Mouse (Mus musculus): ENCODE measurements at regions not wholly inside any gene's neighbourhood (a gene's known extent, or its start where the extent isn't known, plus 50 kb on each side); places are given as distances from the start of the nearest gene placed in this dataset.
"Not testable (repeated sequence)": the region's sequence is repeated elsewhere in the genome, so short reads cannot be mapped to it uniquely, and the experiment has no call there.

DNA sequence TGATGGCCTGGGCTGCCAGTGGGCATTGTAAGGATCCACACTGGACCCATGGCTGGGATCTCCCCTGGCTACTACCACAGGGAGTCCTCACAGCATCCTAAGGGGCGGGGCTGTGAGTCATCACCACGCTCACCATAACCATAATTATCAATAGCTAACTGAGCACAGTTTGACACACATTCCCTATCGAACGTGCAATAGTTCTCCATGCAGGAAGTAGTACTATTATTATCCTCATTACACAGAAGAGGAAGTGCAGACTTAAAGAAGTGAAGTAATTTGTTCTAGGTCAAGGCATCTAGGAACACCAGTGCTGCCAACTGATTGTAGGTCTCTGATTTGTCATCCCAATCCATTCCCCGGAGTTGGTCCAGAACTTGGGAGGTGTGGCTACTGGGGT, 84.1 kb upstream of the Trim2 start:
- peak; percentile 40; the same call in 1 of the 2 replicates for ATAC-seq
- no peak overlapping the region for H3K9ac ChIP-seq (ENCODE audit: low read depth, low read length)
- H3K4me2 ChIP-seq (ENCODE audit: low read depth, low read length), result no peak overlapping the region
- H3K36me3 ChIP-seq (ENCODE audit: control insufficient read depth, insufficient read depth, low read length), result no peaks in the 10 kb centered on the region
- H3K4me3 ChIP-seq (ENCODE audit: low read length), result no peak overlapping the region
- no peaks in the 10 kb centered on the region for H3K4me1 ChIP-seq (ENCODE audit: control insufficient read depth, insufficient read depth, low read length)
- no peaks in the 10 kb centered on the region for H3K9me3 ChIP-seq (ENCODE audit: control insufficient read depth, low read length)
- H3K27me3 ChIP-seq (replicated peaks; ENCODE audit: control insufficient read depth, insufficient read depth, low read length), result no peaks in the 10 kb centered on the region
- 73% methylated on average over 5 of the region's 5 CpGs for WGBS
- H3K27ac ChIP-seq (ENCODE audit: low read length), result no peak overlapping the region

DNA sequence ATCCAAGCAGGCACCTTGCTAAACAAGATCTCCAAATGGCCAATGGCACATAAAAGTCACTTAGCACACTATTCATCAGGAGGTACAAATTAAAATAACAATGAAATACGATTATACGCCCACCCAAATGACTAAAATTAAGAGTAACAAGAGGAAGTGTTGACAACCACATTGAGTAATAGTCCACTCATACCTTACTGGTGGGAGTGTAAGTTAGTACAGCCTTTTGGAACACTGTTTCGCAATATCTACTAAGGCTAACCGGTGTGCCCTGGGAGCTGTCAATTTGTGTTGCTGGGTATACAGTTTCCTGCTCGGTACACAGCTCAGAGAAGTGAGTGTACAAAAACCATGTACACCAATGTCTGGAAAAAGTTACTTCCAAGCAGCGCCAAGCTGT, 81.8 kb upstream of the Trim2 start:
- Histone ChIP-seq H3K4me2 (ENCODE audit: low read depth, low read length) (no peak overlapping the region), H3K9me3 (ENCODE audit: control insufficient read depth, low read length) (no peaks in the 10 kb centered on the region), H3K36me3 (ENCODE audit: control insufficient read depth, insufficient read depth, low read length) (no peaks in the 10 kb centered on the region), H3K9ac (ENCODE audit: low read depth, low read length) (no peak overlapping the region), H3K27me3 (replicated peaks; ENCODE audit: control insufficient read depth, insufficient read depth, low read length) (no peaks in the 10 kb centered on the region), H3K27ac (ENCODE audit: low read length) (no peak overlapping the region), H3K4me3 (ENCODE audit: low read length) (no peak overlapping the region), H3K4me1 (ENCODE audit: control insufficient read depth, insufficient read depth, low read length) (no peaks in the 10 kb centered on the region)
- 84% methylated on average over 6 of the region's 6 CpGs for WGBS
- no peak for ATAC-seq

DNA sequence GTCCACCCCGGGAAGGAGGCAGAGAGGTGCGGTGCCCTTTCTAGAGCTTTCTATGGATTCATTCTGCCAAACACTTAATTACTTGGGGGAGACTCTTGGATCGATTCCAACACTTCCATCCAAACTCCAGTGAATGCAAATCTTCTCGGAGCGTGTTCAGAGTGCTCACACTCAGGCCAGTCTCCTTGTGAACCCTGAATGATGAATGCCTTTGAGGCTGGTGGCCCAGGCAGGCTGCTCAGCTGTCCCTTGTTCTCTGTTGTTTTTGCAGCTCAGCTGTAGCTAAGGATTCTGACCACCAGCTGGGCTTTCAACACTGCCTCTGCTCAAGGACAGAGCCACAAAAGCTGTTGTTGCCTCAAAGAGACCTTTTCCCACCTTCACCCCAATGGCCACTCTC, 79.0 kb upstream of the Trim2 start:
- no peak for ATAC-seq

DNA sequence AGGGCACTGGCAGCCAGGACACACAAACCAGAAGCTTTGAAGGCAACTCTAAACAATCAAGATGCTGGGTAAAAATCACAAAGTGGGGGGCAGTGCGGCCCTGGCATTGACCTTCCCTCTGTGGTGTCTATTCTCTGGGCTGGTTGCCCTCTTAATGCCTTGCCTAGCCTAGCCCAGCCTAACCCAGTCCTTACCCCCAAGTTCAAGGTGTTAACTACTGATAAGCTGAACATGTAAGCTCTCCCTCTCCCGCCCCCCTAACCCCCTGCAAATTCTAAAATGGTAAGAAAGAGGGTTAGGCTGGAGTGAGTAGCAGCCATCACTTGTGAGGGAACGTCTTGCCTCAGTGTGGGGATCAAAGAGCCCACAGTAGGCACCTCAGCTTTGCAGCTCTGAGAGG, 76.9 kb upstream of the Trim2 start:
- H3K27ac ChIP-seq (ENCODE audit: low read length), result no peak overlapping the region
- ATAC-seq, result no peak
- 70% methylated on average over 3 of the region's 3 CpGs for WGBS
- H3K9me3 ChIP-seq (ENCODE audit: control insufficient read depth, low read length), result no peaks in the 10 kb centered on the region
- no peak overlapping the region for H3K9ac ChIP-seq (ENCODE audit: low read depth, low read length)
- no peaks in the 10 kb centered on the region for H3K4me1 ChIP-seq (ENCODE audit: control insufficient read depth, insufficient read depth, low read length)
- no peak overlapping the region for H3K4me2 ChIP-seq (ENCODE audit: low read depth, low read length)
- H3K4me3 ChIP-seq (ENCODE audit: low read length), result no peak overlapping the region
- H3K27me3 ChIP-seq (replicated peaks; ENCODE audit: control insufficient read depth, insufficient read depth, low read length), result 0 out of 2 replicates have a peak, but pooled peaks cover 2% of the 10 kb centered on the region
- H3K36me3 ChIP-seq (ENCODE audit: control insufficient read depth, insufficient read depth, low read length), result no peaks in the 10 kb centered on the region

More for the DNA sequence above, 79.0 kb upstream of the Trim2 start:
- Histone ChIP-seq H3K4me2 (ENCODE audit: low read depth, low read length) (no peak overlapping the region), H3K9me3 (ENCODE audit: control insufficient read depth, low read length) (no peaks in the 10 kb centered on the region), H3K36me3 (ENCODE audit: control insufficient read depth, insufficient read depth, low read length) (no peaks in the 10 kb centered on the region), H3K27me3 (replicated peaks; ENCODE audit: control insufficient read depth, insufficient read depth, low read length) (0 out of 2 replicates have a peak, but pooled peaks cover 2% of the 10 kb centered on the region), H3K9ac (ENCODE audit: low read depth, low read length) (no peak overlapping the region), H3K4me1 (ENCODE audit: control insufficient read depth, insufficient read depth, low read length) (no peaks in the 10 kb centered on the region), H3K4me3 (ENCODE audit: low read length) (no peak overlapping the region), H3K27ac (ENCODE audit: low read length) (no peak overlapping the region)
- 63% methylated on average over 5 of the region's 5 CpGs for WGBS

DNA sequence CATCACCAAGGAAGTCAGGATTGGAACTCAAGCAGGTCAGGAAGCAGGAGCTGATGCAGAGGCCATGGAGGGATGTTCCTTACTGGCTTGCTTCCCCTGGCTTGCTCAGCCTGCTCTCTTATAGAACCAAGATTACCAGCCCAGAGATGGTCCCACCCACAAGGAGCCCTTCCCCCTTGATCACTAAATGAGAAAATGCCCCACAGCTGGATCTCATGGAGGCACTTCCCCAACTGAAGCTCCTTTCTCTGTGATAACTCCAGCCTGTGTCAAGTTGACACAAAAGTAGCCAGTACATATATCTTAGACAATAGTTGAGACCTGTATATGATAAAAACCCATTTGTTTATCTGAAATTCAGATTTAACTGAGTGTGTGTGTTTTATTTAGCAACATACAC, 76.4 kb upstream of the Trim2 start:
- H3K4me3 ChIP-seq (ENCODE audit: low read length); ATAC-seq; H3K27me3 ChIP-seq (replicated peaks; ENCODE audit: control insufficient read depth, insufficient read depth, low read length); H3K4me1 ChIP-seq (ENCODE audit: control insufficient read depth, insufficient read depth, low read length); H3K9me3 ChIP-seq (ENCODE audit: control insufficient read depth, low read length); H3K4me2 ChIP-seq (ENCODE audit: low read depth, low read length); H3K9ac ChIP-seq (ENCODE audit: low read depth, low read length); H3K27ac ChIP-seq (ENCODE audit: low read length); H3K36me3 ChIP-seq (ENCODE audit: control insufficient read depth, insufficient read depth, low read length): not testable (repeated sequence)

DNA sequence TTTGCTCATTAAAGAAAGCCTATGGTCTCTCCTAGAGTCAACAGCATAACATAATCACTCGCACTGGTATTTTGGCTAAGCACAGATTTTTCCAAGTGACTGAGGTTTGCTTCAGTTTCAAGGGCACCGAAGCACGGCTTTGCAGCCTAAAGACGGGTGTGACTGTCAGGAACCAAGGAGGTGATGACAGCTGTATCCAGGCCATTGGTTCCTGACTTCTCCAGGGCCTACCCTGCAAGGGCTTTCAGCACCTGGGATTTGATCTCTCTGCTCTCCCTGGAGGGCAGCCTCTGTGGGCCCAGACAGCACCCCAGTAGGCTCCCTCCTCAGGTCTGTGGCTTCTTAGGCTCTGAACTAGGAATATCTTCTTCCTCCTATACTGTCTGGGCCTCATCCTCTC, 75.3 kb upstream of the Trim2 start:
- Histone ChIP-seq H3K9ac (ENCODE audit: low read depth, low read length) (no peak overlapping the region), H3K9me3 (ENCODE audit: control insufficient read depth, low read length) (no peaks in the 10 kb centered on the region), H3K4me1 (ENCODE audit: control insufficient read depth, insufficient read depth, low read length) (no peaks in the 10 kb centered on the region), H3K4me2 (ENCODE audit: low read depth, low read length) (no peak overlapping the region), H3K4me3 (ENCODE audit: low read length) (no peak overlapping the region), H3K27ac (ENCODE audit: low read length) (no peak overlapping the region), H3K36me3 (ENCODE audit: control insufficient read depth, insufficient read depth, low read length) (no peaks in the 10 kb centered on the region), H3K27me3 (replicated peaks; ENCODE audit: control insufficient read depth, insufficient read depth, low read length) (0 out of 2 replicates have a peak, but pooled peaks cover 2% of the 10 kb centered on the region)
- 53% methylated on average over 4 of the region's 4 CpGs for WGBS
- ATAC-seq, result no peak

DNA sequence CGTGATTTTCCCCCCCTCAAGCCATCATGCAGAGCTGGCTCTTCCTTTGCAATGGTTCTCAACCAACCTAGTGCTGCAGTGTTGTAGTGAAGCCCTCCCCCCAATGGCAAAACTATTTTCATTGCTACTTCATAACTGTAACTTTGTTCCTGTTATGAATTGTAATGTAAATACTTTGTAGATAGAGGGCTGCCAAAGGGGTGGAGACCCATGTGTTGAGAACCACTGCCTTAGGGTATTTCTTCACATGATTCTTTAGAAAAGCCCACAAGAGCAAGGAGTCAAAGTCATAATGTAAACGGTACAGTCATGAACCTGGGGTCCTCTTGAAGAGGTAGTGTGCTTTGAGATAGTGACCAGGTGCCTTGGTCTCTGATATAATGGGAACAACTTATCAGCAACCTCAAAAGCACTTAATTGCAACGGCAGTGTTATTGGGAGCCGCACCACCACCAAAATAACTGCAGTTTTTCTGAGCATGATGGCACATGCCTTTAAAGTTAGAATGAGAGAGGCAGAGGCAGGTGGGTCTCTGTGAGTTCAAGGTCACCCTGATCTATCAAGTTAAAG, 72.4 kb upstream of the Trim2 start:
- H3K9me3 ChIP-seq (ENCODE audit: control insufficient read depth, low read length), result no peaks in the 10 kb centered on the region
- no peak overlapping the region for H3K9ac ChIP-seq (ENCODE audit: low read depth, low read length)
- peaks cover 4% of the 10 kb centered on the region; the same call in 1 of the 2 replicates for H3K4me1 ChIP-seq (ENCODE audit: control insufficient read depth, insufficient read depth, low read length)
- H3K36me3 ChIP-seq (ENCODE audit: control insufficient read depth, insufficient read depth, low read length), result no peaks in the 10 kb centered on the region
- WGBS, result 79% methylated on average over 4 of the region's 4 CpGs
- H3K4me2 ChIP-seq (ENCODE audit: low read depth, low read length), result no peak overlapping the region
- no peak overlapping the region for H3K27ac ChIP-seq (ENCODE audit: low read length)
- no peak for ATAC-seq
- no peak overlapping the region for H3K4me3 ChIP-seq (ENCODE audit: low read length)
- 0 out of 2 replicates have a peak, but pooled peaks cover 2% of the 10 kb centered on the region for H3K27me3 ChIP-seq (replicated peaks; ENCODE audit: control insufficient read depth, insufficient read depth, low read length)

DNA sequence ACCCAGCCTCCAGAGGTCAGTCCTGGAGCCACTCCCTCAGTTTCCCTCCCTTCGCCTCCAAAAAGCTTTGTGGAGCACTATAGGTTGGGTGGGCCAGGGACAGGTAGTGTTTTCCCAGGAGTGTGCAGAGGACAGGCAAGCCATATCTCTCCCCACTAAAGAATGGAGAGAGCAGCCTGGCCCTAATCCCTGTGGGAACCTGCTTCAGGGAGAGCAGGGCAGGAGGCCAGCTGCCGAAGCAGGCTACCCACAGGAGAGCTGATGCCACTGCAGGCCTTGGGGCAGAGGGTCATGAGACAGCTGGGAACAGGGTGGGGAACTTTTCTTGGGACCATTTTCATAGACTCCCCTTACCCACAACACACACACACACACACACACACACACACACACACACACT, 69.8 kb upstream of the Trim2 start:
- Histone ChIP-seq H3K9me3 (ENCODE audit: control insufficient read depth, low read length) (no peaks in the 10 kb centered on the region), H3K4me1 (ENCODE audit: control insufficient read depth, insufficient read depth, low read length) (peaks cover 4% of the 10 kb centered on the region; the same call in 1 of the 2 replicates), H3K27ac (ENCODE audit: low read length) (no peak overlapping the region), H3K27me3 (replicated peaks; ENCODE audit: control insufficient read depth, insufficient read depth, low read length) (0 out of 2 replicates have a peak, but pooled peaks cover 1% of the 10 kb centered on the region), H3K4me2 (ENCODE audit: low read depth, low read length) (no peak overlapping the region), H3K4me3 (ENCODE audit: low read length) (no peak overlapping the region), H3K9ac (ENCODE audit: low read depth, low read length) (no peak overlapping the region), H3K36me3 (ENCODE audit: control insufficient read depth, insufficient read depth, low read length) (no peaks in the 10 kb centered on the region)
- ATAC-seq, result no peak
- WGBS, result 67% methylated on average over 2 of the region's 2 CpGs

DNA sequence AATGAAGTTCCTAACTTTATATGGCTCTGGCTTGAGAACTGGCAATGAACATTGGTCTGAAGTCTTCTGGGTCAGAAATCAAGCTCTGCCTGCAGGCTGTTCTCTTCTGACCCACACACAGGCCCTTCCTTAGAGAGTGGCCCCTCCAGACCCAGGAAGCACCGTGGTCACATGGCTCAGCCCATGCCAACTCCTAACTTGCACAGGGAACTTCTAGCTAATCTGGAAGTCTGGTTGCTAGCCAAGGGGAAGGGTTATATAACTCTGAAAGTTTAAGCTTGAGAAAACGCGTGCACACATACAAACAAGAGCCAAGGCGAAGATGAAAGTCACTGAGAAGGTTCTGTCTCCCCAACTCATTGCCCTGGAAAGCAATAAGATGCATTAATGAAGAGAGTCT, 69.2 kb upstream of the Trim2 start:
- Histone ChIP-seq H3K9me3 (ENCODE audit: control insufficient read depth, low read length) (no peaks in the 10 kb centered on the region), H3K4me1 (ENCODE audit: control insufficient read depth, insufficient read depth, low read length) (peaks cover 4% of the 10 kb centered on the region; the same call in 1 of the 2 replicates), H3K9ac (ENCODE audit: low read depth, low read length) (no peak overlapping the region), H3K4me2 (ENCODE audit: low read depth, low read length) (no peak overlapping the region), H3K27ac (ENCODE audit: low read length) (no peak overlapping the region), H3K36me3 (ENCODE audit: control insufficient read depth, insufficient read depth, low read length) (no peaks in the 10 kb centered on the region), H3K4me3 (ENCODE audit: low read length) (no peak overlapping the region), H3K27me3 (replicated peaks; ENCODE audit: control insufficient read depth, insufficient read depth, low read length) (no peaks in the 10 kb centered on the region)
- 70% methylated on average over 4 of the region's 4 CpGs for WGBS
- no peak for ATAC-seq

DNA sequence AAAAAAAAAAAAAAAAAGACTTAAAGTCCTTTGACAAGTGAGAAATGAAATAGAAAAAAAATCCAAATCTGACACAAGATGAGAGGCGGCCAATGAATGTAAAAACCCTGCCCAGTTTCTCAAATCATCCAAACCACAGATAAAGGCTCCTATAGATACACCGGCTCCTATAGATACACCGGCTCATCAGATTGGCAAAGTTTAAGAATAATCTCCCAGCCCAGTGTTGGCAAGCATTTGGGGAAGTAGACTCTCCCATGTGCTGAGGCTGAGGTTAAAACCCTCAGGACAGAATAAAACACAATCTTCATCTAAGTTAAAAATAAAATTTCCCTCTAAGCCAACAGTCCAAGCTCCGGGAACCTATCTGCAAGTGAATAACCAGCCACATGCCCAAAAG, 65.2 kb upstream of the Trim2 start:
- Histone ChIP-seq H3K27me3 (replicated peaks; ENCODE audit: control insufficient read depth, insufficient read depth, low read length) (no peaks in the 10 kb centered on the region), H3K4me1 (ENCODE audit: control insufficient read depth, insufficient read depth, low read length) (peaks cover 4% of the 10 kb centered on the region; the same call in 1 of the 2 replicates), H3K9ac (ENCODE audit: low read depth, low read length) (no peak overlapping the region), H3K36me3 (ENCODE audit: control insufficient read depth, insufficient read depth, low read length) (no peaks in the 10 kb centered on the region), H3K4me2 (ENCODE audit: low read depth, low read length) (no peak overlapping the region), H3K9me3 (ENCODE audit: control insufficient read depth, low read length) (no peaks in the 10 kb centered on the region), H3K4me3 (ENCODE audit: low read length) (no peak overlapping the region), H3K27ac (ENCODE audit: low read length) (no peak overlapping the region)
- WGBS, result 95% methylated on average over 4 of the region's 4 CpGs
- ATAC-seq, result no peak

Measured in intestine, embryonic 16.5 days (tissue).